10 mouse cellular contexts compared by ENCODE assay signal in genomic region chr14:118674705-118675139, GRCm38 (mm10). TPM values are rescaled to one million over a fixed set of nuclear protein-coding genes. Genes with fewer than 3 reads are reported as not detected.
DNase-seq lines count a peak whose midpoint lies in the region; ATAC-seq and TF ChIP-seq lines count a peak whose summit lies in the region.
"Had no signal": no experiment of that assay in that cellular context is flagged by ENCODE, and none has a peak within 500 bp of the region (broad histone marks: within the 10 kb centered on the region; RNA-seq: fewer than 3 reads in every experiment).

No protein-coding gene starts in this region.

- peak; percentile 82 for DNase-seq in 416B (ENCODE audit: low read depth)
- peak; percentile 48 for DNase-seq in kidney, postnatal 14 days
- DNase-seq in thymus, postnatal 10 days (ENCODE audit: low spot score in 2 of 2): no peak
- no peak for DNase-seq in frontal cortex, postnatal 10 days (ENCODE audit: low spot score in 2 of 2)

- H3K4me2 ChIP-seq in hindbrain, embryonic 16.5 days (ENCODE audit: low read length): no peak overlapping the region
- no peak overlapping the region for H3K4me2 ChIP-seq in hindbrain, embryonic 12.5 days (replicated peaks)
- H3K4me2 ChIP-seq in intestine, embryonic 16.5 days (ENCODE audit: low read depth, low read length): no peak overlapping the region
- H3K4me2 ChIP-seq: stomach, embryonic 15.5 days had no signal

- no peaks in the 10 kb centered on the region for H3K4me1 ChIP-seq in hindbrain, embryonic 16.5 days (ENCODE audit: control insufficient read depth, insufficient read depth, low read depth, low read length)
- H3K4me1 ChIP-seq in hindbrain, embryonic 12.5 days: no peaks in the 10 kb centered on the region; the same call in 1 of the 2 replicates
- H3K4me1 ChIP-seq in bone marrow, adult 2 months (ENCODE audit: control insufficient read depth, insufficient read depth, low read length): peaks cover 7% of the 10 kb centered on the region
- H3K4me1 ChIP-seq in intestine, embryonic 16.5 days (ENCODE audit: control insufficient read depth, insufficient read depth, low read length): no peaks in the 10 kb centered on the region

- H3K9ac ChIP-seq in hindbrain, embryonic 16.5 days (ENCODE audit: low read depth, low read length): no peak overlapping the region
- H3K9ac ChIP-seq in hindbrain, embryonic 12.5 days: no peak overlapping the region
- H3K9ac ChIP-seq in intestine, embryonic 16.5 days (ENCODE audit: low read depth, low read length): no peak overlapping the region
- H3K9ac ChIP-seq: stomach, embryonic 15.5 days had no signal

- 0 out of 2 replicates have a peak, but pooled peaks have one; percentile 56 for ATAC-seq in hindbrain, embryonic 16.5 days
- no peak for ATAC-seq in hindbrain, embryonic 12.5 days (ENCODE audit: low FRiP score)
- ATAC-seq in intestine, embryonic 16.5 days: no peak

- no peaks in the 10 kb centered on the region for H3K27me3 ChIP-seq in hindbrain, embryonic 16.5 days (replicated peaks; ENCODE audit: control insufficient read depth, insufficient read depth, low read length)
- H3K27me3 ChIP-seq in hindbrain, embryonic 12.5 days: no peaks in the 10 kb centered on the region
- H3K27me3 ChIP-seq in intestine, embryonic 16.5 days (replicated peaks; ENCODE audit: control insufficient read depth, insufficient read depth, low read length): 0 out of 2 replicates have a peak, but pooled peaks cover 2% of the 10 kb centered on the region
- H3K27me3 ChIP-seq: stomach, embryonic 15.5 days had no signal

- no peak overlapping the region for H3K4me3 ChIP-seq in hindbrain, embryonic 16.5 days (ENCODE audit: low read length)
- H3K4me3 ChIP-seq in hindbrain, embryonic 12.5 days: no peak overlapping the region
- H3K4me3 ChIP-seq in bone marrow, adult 2 months (replicated peaks; ENCODE audit: control insufficient read depth, low read depth, low read length): peak overlapping the region; percentile 17
- H3K4me3 ChIP-seq in intestine, embryonic 16.5 days (ENCODE audit: low read length): no peak overlapping the region
- H3K4me3 ChIP-seq: stomach, embryonic 15.5 days had no signal

- no peak overlapping the region for H3K27ac ChIP-seq in hindbrain, embryonic 16.5 days (ENCODE audit: low read depth, low read length)
- no peak overlapping the region for H3K27ac ChIP-seq in hindbrain, embryonic 12.5 days
- H3K27ac ChIP-seq in bone marrow, adult 2 months (ENCODE audit: control insufficient read depth, insufficient read depth, low read depth, low read length, poor library complexity): peak overlapping the region; percentile 40
- no peak overlapping the region for H3K27ac ChIP-seq in intestine, embryonic 16.5 days (ENCODE audit: low read length)
- H3K27ac ChIP-seq: liver, embryonic 14.5 days; stomach, embryonic 15.5 days had no signal

- 74% methylated on average over 11 of the region's 11 CpGs for WGBS in hindbrain, embryonic 16.5 days
- 88% methylated on average over 11 of the region's 11 CpGs for WGBS in hindbrain, embryonic 12.5 days
- WGBS in bone marrow, adult 2 months: 7% methylated on average over 11 of the region's 11 CpGs
- WGBS in intestine, embryonic 16.5 days: 83% methylated on average over 11 of the region's 11 CpGs

- H3K9me3 ChIP-seq in hindbrain, embryonic 16.5 days (ENCODE audit: control insufficient read depth, low read length): no peaks in the 10 kb centered on the region
- no peaks in the 10 kb centered on the region for H3K9me3 ChIP-seq in hindbrain, embryonic 12.5 days (replicated peaks)
- H3K9me3 ChIP-seq in intestine, embryonic 16.5 days (ENCODE audit: control insufficient read depth, low read length): no peaks in the 10 kb centered on the region
- H3K9me3 ChIP-seq: stomach, embryonic 15.5 days had no signal

- no peaks in the 10 kb centered on the region for H3K36me3 ChIP-seq in hindbrain, embryonic 16.5 days (ENCODE audit: control insufficient read depth, insufficient read depth, low read length)
- H3K36me3 ChIP-seq in hindbrain, embryonic 12.5 days: no peaks in the 10 kb centered on the region
- H3K36me3 ChIP-seq in intestine, embryonic 16.5 days (ENCODE audit: control insufficient read depth, insufficient read depth, low read length): no peaks in the 10 kb centered on the region
- H3K36me3 ChIP-seq: stomach, embryonic 15.5 days had no signal

- TF ChIP-seq POLR2A in bone marrow, adult 2 months (IDR thresholded peaks at IDR 0.05; ENCODE audit: borderline replicate concordance, control insufficient read depth, low read depth, low read length): no peak

- TF ChIP-seq CTCF in bone marrow, adult 2 months (IDR thresholded peaks at IDR 0.05; ENCODE audit: control insufficient read depth, insufficient read depth, low read length): no peak

RNA-seq across cellular contexts. Expression of gene Abcc4, which starts 31.3 kb away (rescaled TPM):
- 2.5 and 2.6 TPM in 2 replicates for polyA plus RNA-seq in hindbrain, embryonic 16.5 days (2015; fragmentation: Nextera tagmentation; extraction: Ambion mirVana)
- polyA plus RNA-seq in hindbrain, embryonic 12.5 days (2016; fragmentation: Nextera tagmentation; extraction: Ambion mirVana): 2.8 and 3.2 TPM in 2 replicates
- polyA plus RNA-seq in bone marrow, adult 2 months (2011; ENCODE audit: insufficient read depth, insufficient read length, low replicate concordance, missing spikeins): 5.5 and 7.7 TPM in 2 replicates
- 1.8 and 2.0 TPM in 2 replicates for polyA plus RNA-seq in intestine, embryonic 16.5 days (2015; fragmentation: Nextera tagmentation; extraction: Ambion mirVana)

Comparison
In these comparisons a context has a peak if more than half of its experiments do, and no peak if none do; other contexts are left out.
1. DNase-seq: peak in 416B (single experiment) and kidney, postnatal 14 days (single experiment); none in thymus, postnatal 10 days (0 of 2) and frontal cortex, postnatal 10 days (0 of 2).